Mouse (Mus musculus) layer of hippocampus, adult 11-12 months (tissue): ENCODE measurements around the gene Cfap20.
"Not testable (repeated sequence)": the region's sequence is repeated elsewhere in the genome, so short reads cannot be mapped to it uniquely, and the experiment has no call there.

Source experiments
- DNase-seq: peaks from one replicate; pipeline ENCODE4 v3.0.0; 2022; ENCODE audit warnings: low spot score

The Cfap20 gene

DNA sequence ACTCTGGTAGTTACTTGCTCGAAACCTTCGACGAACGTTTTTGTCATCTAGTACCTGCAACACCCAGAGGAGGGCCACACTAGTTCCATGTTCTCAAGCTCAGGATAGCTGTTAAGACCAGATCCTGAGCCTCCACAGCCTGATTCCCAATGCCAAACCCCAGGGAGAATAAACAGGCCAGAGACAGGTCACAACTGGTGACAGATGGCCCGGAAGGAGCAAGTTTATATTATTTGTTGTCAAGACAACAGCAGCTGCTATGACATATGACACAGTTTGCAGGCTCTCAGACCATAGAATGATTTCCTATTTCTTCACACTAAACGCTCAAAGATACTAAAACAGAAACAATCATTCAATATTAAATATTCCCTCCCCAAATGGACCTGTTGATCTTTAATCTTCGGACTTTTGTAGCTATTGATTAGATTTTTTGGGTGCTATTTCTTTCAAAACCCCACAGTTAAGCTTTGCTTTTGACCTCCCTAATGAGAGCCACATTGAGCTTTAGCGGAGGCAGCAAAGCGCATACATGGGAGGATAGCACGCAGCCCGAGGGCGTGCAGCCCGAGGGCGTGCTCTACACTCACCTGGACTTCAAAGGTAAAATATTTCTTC, 12.4 kb downstream of the Cfap20 start:
- DNase-seq = no peak

DNA sequence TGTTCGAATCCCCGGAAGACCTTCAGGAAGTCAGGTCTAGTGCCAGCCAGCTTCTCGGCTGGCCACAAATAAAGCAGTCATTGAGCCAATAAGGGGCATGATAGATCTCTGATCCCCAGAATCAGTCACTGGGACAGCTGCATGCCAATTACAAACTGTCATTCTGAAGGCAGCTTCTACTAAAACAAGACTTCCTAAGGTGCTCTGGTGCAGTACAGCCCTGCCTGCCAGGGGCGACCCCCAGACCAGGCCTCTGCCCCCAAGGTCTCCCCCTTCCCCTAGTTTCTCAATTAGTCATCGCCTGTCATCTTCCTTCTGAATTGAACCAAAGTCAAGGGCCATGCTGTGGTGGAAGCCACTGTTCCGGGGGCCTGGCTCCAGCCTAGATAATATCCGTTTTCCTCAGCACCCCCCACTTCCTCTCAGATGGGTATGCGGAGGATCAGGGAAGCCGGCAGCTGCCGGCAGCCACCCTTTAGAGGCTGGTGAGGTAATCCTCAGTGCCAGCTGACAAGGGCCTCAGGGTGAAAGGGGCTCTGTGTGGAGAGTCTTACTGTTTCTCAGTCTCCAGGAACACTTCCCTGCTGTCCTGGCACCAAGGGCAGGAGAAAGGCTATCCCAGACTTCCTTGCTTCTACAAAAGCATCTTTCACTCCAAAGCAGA, 23.2 kb downstream of the Cfap20 start:
- no peak for DNase-seq

DNA sequence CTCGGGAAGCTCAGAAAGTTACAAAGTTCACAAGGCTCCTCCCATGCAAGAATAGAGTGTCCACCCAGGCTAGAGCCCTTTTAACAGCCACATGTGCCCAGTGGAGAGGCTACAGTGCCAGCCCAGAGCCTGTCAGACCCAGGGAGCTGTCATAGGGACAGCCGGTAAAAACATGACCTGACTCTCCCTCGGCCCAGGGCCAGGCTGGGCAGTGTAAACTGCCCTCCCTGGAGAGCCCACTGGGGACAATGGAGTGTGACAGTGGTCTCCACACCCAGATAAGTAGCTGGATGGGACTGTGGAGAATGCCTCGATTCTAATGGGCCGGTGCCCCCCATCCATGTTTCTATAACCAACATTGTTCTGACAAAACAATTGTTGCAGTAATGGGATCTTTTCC, 25.2 kb downstream of the Cfap20 start:
- DNase-seq = no peak

DNA sequence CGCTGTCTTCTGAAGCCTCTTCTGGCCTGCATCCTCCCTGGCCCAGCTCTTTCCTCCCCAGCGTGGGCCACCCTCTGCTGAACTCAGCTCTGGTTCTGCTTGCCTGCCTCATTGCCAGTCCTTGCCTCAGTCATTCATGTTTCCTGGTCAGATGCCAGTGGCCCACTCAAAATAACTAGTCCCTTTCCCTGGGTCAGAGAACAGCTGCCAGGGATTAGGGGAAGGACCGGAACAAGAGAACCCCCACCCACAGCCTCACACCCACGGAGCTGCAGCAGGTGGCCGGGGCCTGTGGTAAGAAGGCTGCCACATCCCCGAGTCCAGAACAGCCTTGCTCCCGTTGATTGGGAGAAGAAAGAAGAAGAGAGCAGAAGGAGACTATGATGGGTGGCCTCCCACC, 33.6 kb downstream of the Cfap20 start:
- no peak for DNase-seq

DNA sequence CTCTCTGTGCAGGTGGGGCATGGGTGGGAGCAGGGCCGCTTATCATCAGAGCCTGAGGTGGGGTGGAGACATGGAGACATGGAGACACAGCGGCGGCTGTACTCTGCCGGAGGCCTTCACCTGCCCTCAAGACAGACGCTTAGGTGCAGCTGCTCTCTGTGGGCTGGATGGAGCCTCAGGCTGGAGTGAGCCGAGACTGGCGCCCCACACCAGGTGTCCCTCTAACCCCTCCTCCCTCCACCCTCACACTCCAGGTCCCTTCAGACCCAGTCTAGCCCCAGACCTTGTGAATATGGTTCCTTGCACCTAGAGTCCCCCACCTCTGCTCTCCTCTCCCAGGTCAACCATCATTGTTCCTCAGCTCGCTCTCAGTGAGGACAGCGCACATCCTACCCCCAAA, 35.5 kb downstream of the Cfap20 start:
- no peak for DNase-seq

DNA sequence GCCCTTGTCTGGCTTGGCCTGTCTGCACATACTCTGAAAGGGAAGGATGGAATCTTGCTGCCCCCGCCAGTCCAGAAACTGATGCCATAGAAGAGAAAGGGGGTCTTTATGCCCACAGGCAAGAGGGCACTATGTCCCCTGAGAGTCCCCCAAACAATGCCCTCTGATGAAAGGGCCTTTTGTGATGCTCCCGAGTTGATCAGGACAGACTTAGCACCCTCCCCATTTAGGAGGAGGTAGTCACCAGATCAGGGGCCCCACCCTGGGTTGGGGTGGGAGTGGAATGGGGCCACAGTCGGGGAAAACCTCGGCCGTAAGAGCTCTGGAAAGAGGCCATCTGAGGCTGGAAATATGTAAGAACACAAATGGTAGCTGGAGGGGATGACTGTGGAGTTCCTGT, 37.5 kb downstream of the Cfap20 start:
- DNase-seq = no peak

DNA sequence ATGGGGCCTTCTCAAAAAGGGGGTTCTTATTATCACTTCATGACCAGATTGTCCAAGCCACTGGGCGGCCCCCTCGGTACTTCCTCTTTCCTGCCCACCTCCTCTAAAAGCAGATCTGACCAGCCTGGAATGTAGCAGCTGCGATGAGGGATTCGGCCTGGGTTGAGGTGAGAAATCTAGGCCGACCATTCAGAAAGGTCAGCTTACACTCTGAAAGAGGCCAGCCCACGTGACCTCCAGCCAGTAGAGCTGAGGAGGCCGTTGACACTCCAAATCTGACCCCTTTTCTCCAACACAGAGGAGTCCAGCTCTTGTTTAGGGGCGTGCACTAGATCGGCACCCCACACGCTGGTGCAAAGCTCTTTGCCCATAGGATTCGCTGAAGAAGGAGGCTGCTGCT, 37.9 kb downstream of the Cfap20 start:
- no peak for DNase-seq

DNA sequence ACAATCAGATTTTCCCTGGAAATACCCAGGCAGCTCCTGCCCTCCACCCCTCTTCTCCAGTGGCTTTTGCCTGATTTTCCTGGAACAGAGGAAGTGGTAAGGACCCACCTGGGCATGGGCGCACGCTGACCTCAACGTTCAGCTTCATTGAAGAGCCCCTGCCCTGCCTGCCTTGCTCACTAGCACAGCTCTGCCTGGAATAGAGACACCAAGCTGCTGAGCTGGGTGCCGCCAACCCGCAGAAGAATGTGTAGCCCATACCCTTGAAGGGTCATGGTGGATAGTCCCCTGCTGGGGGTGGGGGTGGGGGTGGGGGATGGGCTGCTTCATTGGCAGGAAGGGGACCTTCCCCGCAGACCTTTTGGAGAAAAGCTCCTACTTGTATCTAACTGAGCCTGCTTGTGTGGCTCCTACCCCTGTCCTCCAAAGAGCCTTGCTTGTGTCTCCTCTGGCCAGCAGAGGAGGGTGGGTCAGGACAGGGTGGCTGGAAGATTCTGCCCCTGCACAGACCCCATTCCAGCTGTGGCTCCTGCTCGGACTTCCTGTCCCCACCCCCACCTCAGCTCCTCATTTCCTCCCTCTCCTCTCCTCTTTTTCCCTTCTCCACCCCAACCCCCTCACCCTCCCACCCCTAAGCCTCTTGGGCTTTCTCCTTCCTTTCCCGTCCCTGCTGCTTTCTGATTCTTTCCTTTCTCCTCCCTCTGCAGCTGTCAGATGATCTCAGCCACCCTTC, 39.3 kb downstream of the Cfap20 start:
- no peak for DNase-seq

DNA sequence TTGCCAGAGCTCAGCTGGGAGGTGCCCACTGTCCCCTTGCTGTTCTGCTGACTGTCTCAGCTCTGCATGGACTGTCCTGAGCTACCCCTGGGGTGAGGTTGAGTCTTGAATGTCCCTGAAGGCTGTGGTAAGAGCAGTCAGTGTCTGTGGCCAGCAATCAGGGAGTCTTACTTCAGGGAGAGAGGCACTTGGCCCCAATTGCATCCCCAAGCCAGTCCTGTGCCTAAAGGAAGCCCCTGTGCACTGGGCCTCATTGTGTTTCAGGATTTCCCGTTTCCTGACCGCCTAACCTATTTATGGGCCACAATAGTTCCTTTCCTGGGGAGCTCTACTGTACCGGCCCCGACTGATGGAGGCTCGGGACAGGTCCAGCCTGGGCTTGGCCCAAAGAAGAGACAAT, 42.1 kb downstream of the Cfap20 start:
- no peak for DNase-seq

DNA sequence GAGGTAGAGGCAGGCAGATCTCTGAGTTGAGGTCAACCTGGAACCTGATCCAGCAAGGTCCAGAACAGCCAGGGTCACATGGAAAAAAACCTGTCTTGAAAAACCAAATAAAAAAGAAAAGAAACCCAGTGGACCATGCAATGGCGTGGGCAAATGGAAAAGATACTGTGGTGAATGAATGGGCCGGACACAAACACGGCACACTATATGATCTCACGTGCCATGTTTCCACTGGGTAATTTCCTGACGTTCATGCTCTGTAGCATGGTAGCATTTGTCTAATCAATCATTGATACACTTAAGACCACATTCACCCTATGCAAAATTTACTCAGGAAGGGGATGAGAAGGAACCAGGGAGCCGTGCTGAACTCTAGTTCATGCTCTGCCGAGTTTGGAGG, 43.6 kb downstream of the Cfap20 start:
- DNase-seq = no peak

DNA sequence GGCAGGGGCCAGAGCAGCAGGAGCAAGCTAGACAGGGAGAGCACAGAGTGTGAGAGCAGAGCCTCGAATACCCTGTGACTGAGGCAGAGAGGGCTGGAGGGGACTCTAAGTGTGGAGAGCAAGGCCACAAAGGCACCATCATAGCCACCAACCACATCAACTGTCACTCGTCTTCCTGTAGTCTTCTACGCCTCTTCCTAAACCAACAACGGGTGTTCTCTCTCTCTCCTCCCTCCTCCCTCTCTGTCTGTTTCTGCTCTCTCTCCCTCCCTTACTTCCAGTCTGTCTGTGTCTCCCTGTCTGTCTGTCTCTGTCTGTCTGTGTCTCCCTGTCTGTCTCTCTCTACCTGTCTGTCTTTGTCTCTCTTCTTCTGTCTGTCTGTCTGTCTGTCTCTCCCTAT, 44.4 kb downstream of the Cfap20 start:
- no peak for DNase-seq

DNA sequence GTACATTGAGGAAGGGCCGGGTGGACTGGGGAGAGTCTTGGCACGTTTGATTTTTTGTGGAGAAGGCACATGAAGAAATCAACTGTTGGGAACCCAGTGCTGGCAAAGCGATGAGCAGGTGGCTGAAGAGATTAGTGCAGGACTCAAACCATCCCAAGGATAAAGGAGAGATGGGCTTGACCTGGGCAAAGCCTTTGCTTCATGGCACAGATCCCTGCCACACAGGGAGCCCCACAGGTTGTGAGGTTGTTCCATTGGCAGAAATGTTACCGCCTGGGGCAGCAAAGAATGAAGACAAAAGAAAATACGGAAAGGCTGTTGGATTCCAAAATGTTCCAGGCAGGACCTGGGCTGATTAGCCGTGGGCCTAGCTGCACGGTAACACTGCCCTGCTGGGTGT, 46.7 kb downstream of the Cfap20 start:
- no peak for DNase-seq

DNA sequence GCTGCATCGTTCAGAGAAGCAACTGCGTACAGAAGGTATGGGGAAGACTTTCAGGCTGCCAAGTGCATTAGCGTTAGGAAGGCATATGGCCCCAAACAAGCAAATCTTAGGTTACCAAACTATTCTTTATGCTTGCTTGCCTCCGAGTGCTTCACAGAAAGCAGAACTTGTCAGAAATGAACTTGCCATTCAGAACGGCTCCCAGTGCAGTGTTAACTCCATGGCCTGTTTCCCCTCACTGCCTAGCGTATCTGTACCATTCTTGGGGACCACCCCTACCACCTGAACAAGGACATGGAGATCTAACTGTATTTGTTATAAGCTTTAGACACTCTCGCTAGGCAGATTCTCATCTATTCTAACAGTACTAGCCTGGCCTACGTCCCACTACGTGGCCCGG, 47.4 kb downstream of the Cfap20 start:
- DNase-seq = no peak

DNA sequence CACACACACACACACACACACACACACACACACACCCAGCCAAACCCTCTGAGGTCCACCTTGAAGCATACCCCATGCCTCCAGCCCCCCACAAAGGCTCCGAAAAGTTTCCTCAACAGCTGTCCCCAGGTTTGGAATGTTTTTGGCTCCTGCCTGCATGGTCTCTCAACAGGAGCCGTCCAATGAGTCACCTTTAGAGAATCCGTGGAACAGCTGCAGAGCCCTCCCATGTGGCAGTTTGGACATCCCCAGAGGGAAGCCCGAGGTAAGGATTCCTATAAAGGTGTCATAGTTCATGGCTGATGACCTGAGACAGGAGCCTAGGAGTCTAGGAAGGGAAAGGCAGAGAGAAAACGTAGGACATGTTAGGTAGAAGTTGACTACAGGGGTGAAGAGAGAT, 48.6 kb downstream of the Cfap20 start:
- no peak for DNase-seq

DNA sequence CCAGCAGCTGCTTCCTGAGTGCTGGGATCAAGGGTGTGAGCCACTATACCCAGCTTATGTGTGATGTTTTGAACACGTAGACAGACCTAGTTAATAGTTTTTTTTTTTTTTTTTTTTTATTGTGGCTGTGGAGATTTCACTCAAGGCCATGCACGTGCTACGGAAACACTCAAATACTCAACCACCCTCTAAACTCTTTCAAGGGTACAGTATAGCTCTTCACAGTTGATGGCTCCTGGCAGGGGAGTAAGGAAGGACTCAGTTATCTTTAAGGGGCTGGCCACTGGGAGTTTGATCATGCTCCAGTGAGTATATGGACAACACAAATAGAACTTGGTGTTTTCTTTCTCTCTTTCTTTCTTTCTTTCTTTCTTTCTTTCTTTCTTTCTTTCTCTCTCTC, 50.2 kb downstream of the Cfap20 start:
- DNase-seq = no peak

DNA sequence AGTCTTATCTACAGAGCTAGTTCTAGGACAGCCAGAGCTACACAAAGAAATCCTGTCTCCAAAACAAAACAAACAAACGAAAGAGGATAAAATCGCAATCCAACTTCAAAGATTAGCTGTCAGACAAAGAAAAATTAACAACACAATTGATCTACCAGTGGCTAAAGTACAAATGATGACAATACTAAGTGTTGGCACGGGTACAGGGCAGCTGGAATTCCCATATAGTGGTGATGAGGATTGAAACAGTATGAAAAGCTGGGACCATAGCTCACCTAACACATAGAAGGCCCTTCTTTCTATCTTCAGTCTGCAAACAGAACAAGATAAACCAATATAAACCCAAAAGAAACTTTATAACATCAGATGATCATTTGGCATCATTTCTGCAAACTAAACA, 53.1 kb downstream of the Cfap20 start:
- DNase-seq = no peak

DNA sequence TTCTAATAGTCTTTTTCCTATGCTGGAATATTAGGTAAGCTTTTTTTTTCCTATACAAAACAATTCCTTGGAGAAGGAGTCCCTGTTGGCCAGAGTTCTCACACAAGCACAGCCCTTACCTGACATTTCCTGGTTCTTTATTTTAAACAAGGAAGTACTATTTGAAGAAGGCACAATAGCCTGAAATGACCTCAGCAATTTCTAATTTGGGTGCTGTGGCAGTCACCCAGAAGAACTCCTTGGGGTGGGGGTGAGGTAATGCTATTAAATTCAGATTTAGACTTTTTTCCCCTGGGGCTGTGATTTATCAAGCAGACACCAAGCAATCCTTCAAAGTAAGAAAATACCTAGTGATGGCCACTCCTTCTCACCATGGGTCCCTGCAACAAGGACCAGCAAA, 53.7 kb downstream of the Cfap20 start:
- no peak for DNase-seq

DNA sequence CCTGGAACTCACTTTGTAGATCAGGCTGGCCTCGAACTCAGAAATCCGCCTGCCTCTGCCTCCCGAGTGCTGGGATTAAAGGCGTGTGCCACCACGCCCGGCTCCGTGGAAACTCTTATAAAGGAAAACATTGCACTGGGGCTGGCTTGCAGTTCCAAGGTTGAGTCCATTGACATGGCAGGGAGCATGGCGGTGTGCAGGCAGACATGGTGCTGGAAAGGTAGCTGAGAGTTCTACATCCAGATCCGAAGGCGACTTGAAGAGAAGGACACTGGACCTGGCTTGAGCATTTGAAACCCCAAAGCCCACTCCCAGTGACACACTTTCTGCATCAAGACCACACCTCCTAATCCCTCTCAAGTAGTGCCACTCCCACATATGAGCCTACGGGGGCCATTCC, 55.7 kb downstream of the Cfap20 start:
- not testable (repeated sequence) for DNase-seq

DNA sequence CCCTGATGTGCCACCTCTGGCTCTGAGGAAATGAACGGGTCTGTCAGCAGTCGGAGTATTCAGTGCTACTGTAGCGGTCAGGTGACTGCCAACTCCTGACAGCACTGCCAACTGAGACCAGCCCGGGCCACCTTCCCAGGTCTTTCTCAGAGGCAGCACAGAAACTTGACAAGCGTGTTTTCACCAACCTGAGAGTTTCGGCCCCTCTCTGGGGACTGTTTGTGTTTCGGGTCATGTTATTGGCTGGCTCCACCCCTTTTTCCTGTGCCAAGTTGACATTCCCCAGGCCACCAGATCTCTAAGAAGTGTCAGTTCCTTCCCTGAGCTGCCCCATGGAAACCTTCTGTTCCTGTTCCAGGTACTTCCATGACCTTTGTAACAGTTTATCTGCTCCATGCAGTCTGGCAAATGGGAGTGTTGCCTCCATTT, 56.8 kb downstream of the Cfap20 start:
- DNase-seq = no peak

DNA sequence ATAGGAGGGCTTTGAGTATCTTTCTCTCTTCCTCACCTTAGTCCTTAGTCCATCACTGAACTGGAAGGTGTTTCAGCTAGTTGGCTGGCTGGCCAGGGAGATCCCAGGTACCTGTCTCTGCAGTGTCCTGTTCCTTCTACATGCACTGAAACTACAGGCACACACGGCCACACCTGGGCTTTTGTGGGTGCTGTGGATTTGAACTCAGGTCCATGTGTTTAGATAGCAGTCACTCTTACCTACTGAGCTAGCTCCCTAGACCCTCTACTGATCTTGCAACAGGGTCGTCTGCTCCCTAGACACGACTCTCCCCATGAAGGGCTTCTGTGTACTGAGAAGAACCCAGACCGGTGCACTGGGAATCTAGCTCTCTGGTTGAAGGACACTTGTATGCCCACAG, 57.6 kb downstream of the Cfap20 start:
- no peak for DNase-seq

DNA sequence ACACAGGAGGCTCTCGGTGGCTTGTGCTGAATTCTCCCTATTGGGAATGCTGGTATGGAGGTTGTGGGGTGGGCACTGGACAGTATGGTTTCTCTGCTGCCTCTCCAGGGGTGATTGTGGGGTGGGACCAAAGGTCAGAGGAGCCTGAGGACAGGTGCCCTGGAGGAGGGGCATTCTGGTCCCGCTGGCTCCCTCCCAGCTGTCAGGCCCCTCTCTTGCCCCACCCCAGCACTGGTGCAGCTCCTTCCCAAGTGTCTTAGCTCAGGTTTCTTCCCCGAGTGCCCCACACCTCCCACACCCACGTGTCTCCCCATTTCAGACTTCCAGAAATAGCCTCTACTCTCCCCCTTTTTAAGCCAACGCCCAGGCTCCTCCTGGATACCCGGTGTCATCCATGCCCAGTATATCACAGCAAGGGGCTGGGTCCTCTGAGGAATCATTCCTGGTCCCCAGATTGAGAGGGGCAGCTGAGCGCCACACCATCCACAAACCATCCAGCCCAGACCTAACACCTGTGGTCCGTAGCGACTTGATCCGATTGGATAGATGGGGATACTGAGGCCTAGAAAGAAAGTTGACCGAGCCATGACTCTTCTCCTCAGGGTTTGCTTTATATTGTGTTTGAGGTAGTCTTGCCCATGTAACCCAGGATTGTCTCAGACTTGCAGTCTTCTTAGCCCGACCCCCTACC, 58.2 kb downstream of the Cfap20 start:
- DNase-seq = no peak

DNA sequence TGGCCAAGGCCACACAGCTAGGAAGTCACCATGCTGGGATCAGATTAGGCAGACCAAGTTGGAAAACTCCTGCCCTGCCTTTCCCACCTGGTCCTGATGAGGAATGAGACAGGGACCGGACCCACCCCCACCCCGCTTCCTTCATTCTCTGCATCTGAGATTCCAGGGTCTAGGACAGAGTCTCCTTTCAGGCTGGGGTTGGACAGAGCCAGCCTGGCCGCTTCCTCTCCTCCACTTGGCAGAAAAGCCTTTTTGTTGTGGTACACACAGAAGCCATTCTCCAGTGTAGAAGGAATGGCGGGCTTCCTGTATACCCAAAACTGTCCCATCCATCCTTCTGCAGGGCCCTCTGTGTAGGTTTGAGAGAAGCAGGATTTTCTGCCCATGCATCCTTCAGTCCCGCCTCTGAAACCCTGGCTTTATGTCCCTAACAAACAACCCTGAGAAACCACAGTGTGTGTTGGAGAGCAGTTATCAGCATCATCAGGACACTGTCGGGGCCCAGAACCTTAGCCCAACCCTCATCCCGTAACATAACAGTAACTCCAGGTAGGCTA, 59.2 kb downstream of the Cfap20 start:
- no peak for DNase-seq

DNA sequence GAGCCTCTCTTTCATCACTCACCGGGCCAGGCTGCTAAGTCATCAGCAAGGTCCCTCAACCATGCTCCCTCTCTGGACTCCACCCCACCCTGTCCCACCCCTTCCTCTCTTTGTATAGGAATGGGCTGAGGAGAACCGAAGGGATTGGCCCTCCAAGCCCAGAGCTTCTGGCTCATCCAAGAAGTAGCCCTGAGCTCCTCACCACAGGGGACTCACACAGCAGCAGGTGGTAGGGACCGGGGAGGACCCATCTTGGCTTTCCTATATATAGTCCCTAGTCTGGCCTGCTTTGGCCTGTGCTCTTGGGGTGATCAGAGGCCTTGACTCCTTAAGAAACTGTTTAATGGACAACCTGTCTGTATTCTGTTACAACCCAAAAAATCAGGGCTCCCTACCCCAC, 60.2 kb downstream of the Cfap20 start:
- no peak for DNase-seq
